In the genomic region with DNA sequence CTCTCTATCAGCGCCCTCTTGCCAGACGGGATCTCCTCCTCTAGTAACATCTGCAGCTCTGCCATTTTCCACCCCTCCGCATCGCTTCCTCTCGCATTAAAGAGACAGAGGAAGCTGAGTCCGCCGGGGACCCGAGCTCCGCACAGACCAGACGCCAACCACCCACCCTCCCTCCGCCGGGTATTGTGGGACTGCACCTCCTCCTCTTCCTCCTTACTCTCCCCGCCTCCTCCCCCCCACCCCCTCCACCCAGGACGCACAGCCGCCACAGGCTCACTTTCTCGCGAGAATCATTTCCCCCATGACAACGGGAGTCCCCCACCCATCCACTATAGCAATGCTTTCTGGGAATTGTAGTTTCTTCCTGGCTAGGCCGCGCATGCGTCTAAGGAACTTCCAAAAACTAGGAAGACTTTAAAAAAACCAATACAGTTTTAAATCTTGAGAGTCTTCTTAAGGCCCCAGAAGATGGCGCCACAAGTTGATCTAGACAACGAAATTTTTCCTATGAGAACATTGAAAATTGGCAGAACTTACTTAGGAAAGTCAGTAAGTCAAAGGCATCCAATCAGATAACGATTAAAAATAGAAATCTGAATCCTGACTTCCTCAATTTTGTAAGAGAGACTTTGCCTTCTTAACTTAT, we compare ENCODE assay signal across 8 mouse cellular contexts. TPM values are rescaled to one million over a fixed set of nuclear protein-coding genes. Genes with fewer than 3 reads are reported as not detected.
A peak's percentile ranks its signal among the peaks of the same experiment; 100 is the strongest.
DNase-seq lines count a peak whose midpoint lies in the region; ATAC-seq and TF ChIP-seq lines count a peak whose summit lies in the region.

A gene (minus strand): TSS at position 241 of the 646 bp plus-strand sequence.

- H3K27ac ChIP-seq in embryonic facial prominence, embryonic 14.5 days (replicated peaks; ENCODE audit: low read depth, low read length) = peak within 1 kb of the TSS; percentile 98
- H3K27ac ChIP-seq in heart, adult 2 months = peak within 1 kb of the TSS; percentile 96
- peak within 1 kb of the TSS; percentile 96 for H3K27ac ChIP-seq in limb, embryonic 13.5 days
- peak within 1 kb of the TSS; percentile 96 for H3K27ac ChIP-seq in midbrain, embryonic 16.5 days (ENCODE audit: low read length)

- TF ChIP-seq POLR2A in heart, adult 2 months (IDR thresholded peaks at IDR 0.05; ENCODE audit: insufficient read depth, low read depth, low read length) = peak; percentile 97

- H3K4me1 ChIP-seq in embryonic facial prominence, embryonic 14.5 days (ENCODE audit: control insufficient read depth, insufficient read depth, low read length) = peaks cover 8% of the 10 kb centered on the region; the same call in 1 of the 2 replicates
- H3K4me1 ChIP-seq in heart, adult 2 months (ENCODE audit: control insufficient read depth, insufficient read depth, low read length) = peaks cover 10% of the 10 kb centered on the region
- peaks cover 23% of the 10 kb centered on the region for H3K4me1 ChIP-seq in limb, embryonic 13.5 days
- peaks cover 20% of the 10 kb centered on the region for H3K4me1 ChIP-seq in midbrain, embryonic 16.5 days (ENCODE audit: control insufficient read depth, insufficient read depth, low read length)

- 2% methylated on average over 19 of the region's 24 CpGs for WGBS in embryonic facial prominence, embryonic 14.5 days
- under 1% methylated on average over 24 of the region's 24 CpGs for WGBS in heart, adult 2 months
- 2% methylated on average over 24 of the region's 24 CpGs for WGBS in limb, embryonic 13.5 days
- WGBS in midbrain, embryonic 16.5 days = 3% methylated on average over 23 of the region's 24 CpGs

- peak; percentile 97 for ATAC-seq in embryonic facial prominence, embryonic 14.5 days (ENCODE audit: low read depth)
- peak; percentile 96 for ATAC-seq in limb, embryonic 13.5 days (ENCODE audit: low FRiP score, low read depth)
- ATAC-seq in midbrain, embryonic 16.5 days = peak; percentile 97

- TF ChIP-seq CTCF in heart, adult 2 months (IDR thresholded peaks at IDR 0.05) = peak; percentile 76

- H3K36me3 ChIP-seq in embryonic facial prominence, embryonic 14.5 days (ENCODE audit: control insufficient read depth, insufficient read depth, low read length) = no peaks in the 10 kb centered on the region
- peaks cover 10% of the 10 kb centered on the region for H3K36me3 ChIP-seq in heart, adult 2 months (ENCODE audit: control insufficient read depth, insufficient read depth, low read length)
- H3K36me3 ChIP-seq in limb, embryonic 13.5 days = no peaks in the 10 kb centered on the region
- no peaks in the 10 kb centered on the region for H3K36me3 ChIP-seq in midbrain, embryonic 16.5 days (ENCODE audit: control insufficient read depth, insufficient read depth, low read length)

- peak within 1 kb of the TSS; percentile 96 for H3K9ac ChIP-seq in embryonic facial prominence, embryonic 14.5 days (ENCODE audit: low read depth, low read length)
- H3K9ac ChIP-seq in heart, adult 2 months (ENCODE audit: low read depth, low read length) = peak within 1 kb of the TSS; percentile 95
- H3K9ac ChIP-seq in limb, embryonic 13.5 days = peak within 1 kb of the TSS; percentile 96
- peak within 1 kb of the TSS; percentile 99 for H3K9ac ChIP-seq in midbrain, embryonic 16.5 days (ENCODE audit: low read depth, low read length)

- peak within 1 kb of the TSS; percentile 75 for H3K4me2 ChIP-seq in embryonic facial prominence, embryonic 14.5 days (ENCODE audit: low read depth, low read length)
- H3K4me2 ChIP-seq in limb, embryonic 13.5 days (replicated peaks) = peak within 1 kb of the TSS; percentile 86
- peak within 1 kb of the TSS; percentile 68 for H3K4me2 ChIP-seq in midbrain, embryonic 16.5 days (ENCODE audit: low read length)

- H3K4me3 ChIP-seq in embryonic facial prominence, embryonic 14.5 days (ENCODE audit: low read depth, low read length) = peak within 1 kb of the TSS; percentile 96
- H3K4me3 ChIP-seq in heart, adult 2 months = peak within 1 kb of the TSS; percentile 96
- H3K4me3 ChIP-seq in limb, embryonic 13.5 days = peak within 1 kb of the TSS; percentile 95
- H3K4me3 ChIP-seq in midbrain, embryonic 16.5 days (ENCODE audit: low read depth, low read length) = peak within 1 kb of the TSS; percentile 98

- peaks cover 3% of the 10 kb centered on the region for H3K79me2 ChIP-seq in heart, adult 2 months (replicated peaks; ENCODE audit: control insufficient read depth, insufficient read depth, low read length)

- peak; percentile 99 for DNase-seq in 416B (ENCODE audit: low read depth)
- peak; percentile 68 to 83 for DNase-seq in adrenal gland, postnatal 4 days (ENCODE audit: low spot score in 2 of 2)
- peak; percentile 99 for DNase-seq in embryonic facial prominence, embryonic 14.5 days (ENCODE audit: low spot score)
- DNase-seq in heart, adult 2 months = peak; percentile 91 to 94
- peak; percentile 93 to 97 for DNase-seq in kidney, adult 8-10 months
- peak; percentile 89 to 93 for DNase-seq in spleen, postnatal 4 days (ENCODE audit: low spot score in 2 of 2)

- H3K27me3 ChIP-seq in embryonic facial prominence, embryonic 14.5 days (replicated peaks; ENCODE audit: control insufficient read depth, insufficient read depth, low read length) = no peaks in the 10 kb centered on the region
- no peaks in the 10 kb centered on the region for H3K27me3 ChIP-seq in heart, adult 2 months (ENCODE audit: control insufficient read depth, insufficient read depth, low read length)
- no peaks in the 10 kb centered on the region for H3K27me3 ChIP-seq in limb, embryonic 13.5 days
- H3K27me3 ChIP-seq in midbrain, embryonic 16.5 days (ENCODE audit: control insufficient read depth, insufficient read depth, low read depth, low read length) = no peaks in the 10 kb centered on the region

- intact Hi-C loops in heart, adult 2 months (cut with DNase I) = loop anchor here (1.0 to 2.0 kb wide), 3 partner anchors 28 to 115 kb away; a partner anchor contains a TSS

- peak; percentile 82 for TF ChIP-seq EP300 in heart, adult 2 months (IDR thresholded peaks at IDR 0.05; ENCODE audit: insufficient read depth, low read depth, low read length)

- no peaks in the 10 kb centered on the region for H3K9me3 ChIP-seq in embryonic facial prominence, embryonic 14.5 days (ENCODE audit: control insufficient read depth, low read length)
- H3K9me3 ChIP-seq in limb, embryonic 13.5 days = no peaks in the 10 kb centered on the region
- H3K9me3 ChIP-seq in midbrain, embryonic 16.5 days (replicated peaks; ENCODE audit: control insufficient read depth, low read length, poor library complexity, severe bottlenecking) = no peaks in the 10 kb centered on the region

RNA-seq across cellular contexts. Expression of the gene that starts here (rescaled TPM):
- 10 to 100 TPM; 80.8 to 87.5 TPM for total RNA-seq in adrenal gland, postnatal 4 days (2021)
- polyA plus RNA-seq in embryonic facial prominence, embryonic 14.5 days (2014; fragmentation: Nextera tagmentation; extraction: Ambion mirVana) = 49.9 and 50.8 TPM in 2 replicates
- 10 to 100 TPM; 20.9 to 23.5 TPM for total RNA-seq in heart, adult 2 months (2021)
- 32.6 and 40.9 TPM in 2 replicates for polyA plus RNA-seq in heart, adult 2 months (2012; rRNA removed)
- polyA plus RNA-seq in limb, embryonic 13.5 days (2015; fragmentation: Nextera tagmentation; extraction: Ambion mirVana) = 45.3 and 45.5 TPM in 2 replicates
- 66.1 and 71.2 TPM in 2 replicates for polyA plus RNA-seq in midbrain, embryonic 16.5 days (2015; fragmentation: Nextera tagmentation; extraction: Ambion mirVana)

Comparison
In these comparisons a context has a peak if more than half of its experiments do, and no peak if none do; other contexts are left out.
1. Peak in every context shown above with its lines: DNase-seq, ATAC-seq, H3K4me3 ChIP-seq and H3K27ac ChIP-seq.